Mouse (Mus musculus): ENCODE results near the gene Ccl9. TPM values are rescaled to one million over a fixed set of nuclear protein-coding genes. Genes with fewer than 3 reads are reported as not detected.

The Ccl9 gene
- polyA plus RNA-seq, 1 experiment, result not detected

- no peaks in the 10 kb centered on the region for H3K36me3 ChIP-seq (ENCODE audit: control insufficient read depth, insufficient read depth, low read length, poor library complexity, severe bottlenecking)
- TF ChIP-seq EP300 (IDR thresholded peaks at IDR 0.05; ENCODE audit: insufficient read depth, low read depth, low read length), result no peak
- TF ChIP-seq POLR2A (IDR thresholded peaks at IDR 0.05; ENCODE audit: insufficient read depth, low read length), result no peak
- no peak for TF ChIP-seq CTCF (IDR thresholded peaks at IDR 0.05; ENCODE audit: low read depth, low read length)
- no peak overlapping the region for H3K9ac ChIP-seq (ENCODE audit: low read depth, poor library complexity, severe bottlenecking)
Observed at GRCm38 (mm10) chr11:83541415-83541814, 37.0 kb downstream of the Ccl9 start.

GRCm38 (mm10) chr11:83540931-83541330 is 37.5 kb downstream of the Ccl9 start:
- no peak for TF ChIP-seq EP300 (IDR thresholded peaks at IDR 0.05; ENCODE audit: insufficient read depth, low read depth, low read length)
- TF ChIP-seq CTCF (IDR thresholded peaks at IDR 0.05; ENCODE audit: low read depth, low read length), result no peak
- no peak for TF ChIP-seq POLR2A (IDR thresholded peaks at IDR 0.05; ENCODE audit: insufficient read depth, low read length)
- Histone ChIP-seq H3K27ac (ENCODE audit: insufficient read depth, low read length) (no peak overlapping the region), H3K9ac (ENCODE audit: low read depth, poor library complexity, severe bottlenecking) (no peak overlapping the region), H3K4me1 (ENCODE audit: control insufficient read depth, insufficient read depth, low read length) (no peaks in the 10 kb centered on the region), H3K4me3 (ENCODE audit: low read depth, low read length) (no peak overlapping the region), H3K27me3 (ENCODE audit: control insufficient read depth, insufficient read depth, low read length, poor library complexity, severe bottlenecking) (no peaks in the 10 kb centered on the region), H3K36me3 (ENCODE audit: control insufficient read depth, insufficient read depth, low read length, poor library complexity, severe bottlenecking) (no peaks in the 10 kb centered on the region), H3K9me3 (replicated peaks; ENCODE audit: control insufficient read depth, insufficient read depth, low read length, poor library complexity, severe bottlenecking) (no peaks in the 10 kb centered on the region)

More at GRCm38 (mm10) chr11:83541415-83541814, 37.0 kb downstream of the Ccl9 start:
- H3K4me3 ChIP-seq (ENCODE audit: low read depth, low read length), result no peak overlapping the region
- H3K9me3 ChIP-seq (replicated peaks; ENCODE audit: control insufficient read depth, insufficient read depth, low read length, poor library complexity, severe bottlenecking), result no peaks in the 10 kb centered on the region
- H3K27ac ChIP-seq (ENCODE audit: insufficient read depth, low read length), result no peak overlapping the region
- no peaks in the 10 kb centered on the region for H3K27me3 ChIP-seq (ENCODE audit: control insufficient read depth, insufficient read depth, low read length, poor library complexity, severe bottlenecking)
- H3K4me1 ChIP-seq (ENCODE audit: control insufficient read depth, insufficient read depth, low read length), result no peaks in the 10 kb centered on the region

GRCm38 (mm10) chr11:83538705-83539314 is 39.6 kb downstream of the Ccl9 start:
- no peak overlapping the region for H3K9ac ChIP-seq (ENCODE audit: low read depth, poor library complexity, severe bottlenecking)
- H3K36me3 ChIP-seq (ENCODE audit: control insufficient read depth, insufficient read depth, low read length, poor library complexity, severe bottlenecking), result no peaks in the 10 kb centered on the region
- H3K27ac ChIP-seq (ENCODE audit: insufficient read depth, low read length), result no peak overlapping the region
- H3K4me1 ChIP-seq (ENCODE audit: control insufficient read depth, insufficient read depth, low read length), result no peaks in the 10 kb centered on the region
- no peaks in the 10 kb centered on the region for H3K9me3 ChIP-seq (replicated peaks; ENCODE audit: control insufficient read depth, insufficient read depth, low read length, poor library complexity, severe bottlenecking)
- no peak for TF ChIP-seq POLR2A (IDR thresholded peaks at IDR 0.05; ENCODE audit: insufficient read depth, low read length)
- TF ChIP-seq CTCF (IDR thresholded peaks at IDR 0.05; ENCODE audit: low read depth, low read length), result no peak
- TF ChIP-seq EP300 (IDR thresholded peaks at IDR 0.05; ENCODE audit: insufficient read depth, low read depth, low read length), result no peak
- no peak overlapping the region for H3K4me3 ChIP-seq (ENCODE audit: low read depth, low read length)
- H3K27me3 ChIP-seq (ENCODE audit: control insufficient read depth, insufficient read depth, low read length, poor library complexity, severe bottlenecking), result no peaks in the 10 kb centered on the region

GRCm38 (mm10) chr11:83536831-83537230 is 41.6 kb downstream of the Ccl9 start:
- no peak overlapping the region for H3K4me3 ChIP-seq (ENCODE audit: low read depth, low read length)
- no peak for TF ChIP-seq CTCF (IDR thresholded peaks at IDR 0.05; ENCODE audit: low read depth, low read length)
- no peak for TF ChIP-seq EP300 (IDR thresholded peaks at IDR 0.05; ENCODE audit: insufficient read depth, low read depth, low read length)
- TF ChIP-seq POLR2A (IDR thresholded peaks at IDR 0.05; ENCODE audit: insufficient read depth, low read length), result no peak
- no peaks in the 10 kb centered on the region for H3K4me1 ChIP-seq (ENCODE audit: control insufficient read depth, insufficient read depth, low read length)

GRCm38 (mm10) chr11:83534609-83535423 is 43.6 kb downstream of the Ccl9 start:
- H3K9me3 ChIP-seq (replicated peaks; ENCODE audit: control insufficient read depth, insufficient read depth, low read length, poor library complexity, severe bottlenecking), result no peaks in the 10 kb centered on the region
- H3K36me3 ChIP-seq (ENCODE audit: control insufficient read depth, insufficient read depth, low read length, poor library complexity, severe bottlenecking), result no peaks in the 10 kb centered on the region
- no peak overlapping the region for H3K9ac ChIP-seq (ENCODE audit: low read depth, poor library complexity, severe bottlenecking)
- no peaks in the 10 kb centered on the region for H3K27me3 ChIP-seq (ENCODE audit: control insufficient read depth, insufficient read depth, low read length, poor library complexity, severe bottlenecking)
- no peak overlapping the region for H3K27ac ChIP-seq (ENCODE audit: insufficient read depth, low read length)
- TF ChIP-seq EP300 (IDR thresholded peaks at IDR 0.05; ENCODE audit: insufficient read depth, low read depth, low read length) (no peak), CTCF (IDR thresholded peaks at IDR 0.05; ENCODE audit: low read depth, low read length) (no peak), POLR2A (IDR thresholded peaks at IDR 0.05; ENCODE audit: insufficient read depth, low read length) (no peak)
- no peak overlapping the region for H3K4me3 ChIP-seq (ENCODE audit: low read depth, low read length)
- no peaks in the 10 kb centered on the region for H3K4me1 ChIP-seq (ENCODE audit: control insufficient read depth, insufficient read depth, low read length)

More at GRCm38 (mm10) chr11:83536831-83537230, 41.6 kb downstream of the Ccl9 start:
- H3K9ac ChIP-seq (ENCODE audit: low read depth, poor library complexity, severe bottlenecking), result no peak overlapping the region
- no peaks in the 10 kb centered on the region for H3K9me3 ChIP-seq (replicated peaks; ENCODE audit: control insufficient read depth, insufficient read depth, low read length, poor library complexity, severe bottlenecking)
- H3K36me3 ChIP-seq (ENCODE audit: control insufficient read depth, insufficient read depth, low read length, poor library complexity, severe bottlenecking), result no peaks in the 10 kb centered on the region
- H3K27me3 ChIP-seq (ENCODE audit: control insufficient read depth, insufficient read depth, low read length, poor library complexity, severe bottlenecking), result no peaks in the 10 kb centered on the region
- no peak overlapping the region for H3K27ac ChIP-seq (ENCODE audit: insufficient read depth, low read length)

GRCm38 (mm10) chr11:83534143-83534542 is 44.3 kb downstream of the Ccl9 start:
- no peaks in the 10 kb centered on the region for H3K27me3 ChIP-seq (ENCODE audit: control insufficient read depth, insufficient read depth, low read length, poor library complexity, severe bottlenecking)
- H3K9me3 ChIP-seq (replicated peaks; ENCODE audit: control insufficient read depth, insufficient read depth, low read length, poor library complexity, severe bottlenecking), result no peaks in the 10 kb centered on the region
- no peaks in the 10 kb centered on the region for H3K36me3 ChIP-seq (ENCODE audit: control insufficient read depth, insufficient read depth, low read length, poor library complexity, severe bottlenecking)
- no peak overlapping the region for H3K9ac ChIP-seq (ENCODE audit: low read depth, poor library complexity, severe bottlenecking)
- H3K4me1 ChIP-seq (ENCODE audit: control insufficient read depth, insufficient read depth, low read length), result no peaks in the 10 kb centered on the region
- H3K4me3 ChIP-seq (ENCODE audit: low read depth, low read length), result no peak overlapping the region
- H3K27ac ChIP-seq (ENCODE audit: insufficient read depth, low read length), result no peak overlapping the region
- TF ChIP-seq POLR2A (IDR thresholded peaks at IDR 0.05; ENCODE audit: insufficient read depth, low read length), result no peak
- TF ChIP-seq CTCF (IDR thresholded peaks at IDR 0.05; ENCODE audit: low read depth, low read length), result no peak
- no peak for TF ChIP-seq EP300 (IDR thresholded peaks at IDR 0.05; ENCODE audit: insufficient read depth, low read depth, low read length)

Data from ES-Bruce4 (cell line).